Mouse (Mus musculus): ENCODE results near the gene Ccdc124.

DNA sequence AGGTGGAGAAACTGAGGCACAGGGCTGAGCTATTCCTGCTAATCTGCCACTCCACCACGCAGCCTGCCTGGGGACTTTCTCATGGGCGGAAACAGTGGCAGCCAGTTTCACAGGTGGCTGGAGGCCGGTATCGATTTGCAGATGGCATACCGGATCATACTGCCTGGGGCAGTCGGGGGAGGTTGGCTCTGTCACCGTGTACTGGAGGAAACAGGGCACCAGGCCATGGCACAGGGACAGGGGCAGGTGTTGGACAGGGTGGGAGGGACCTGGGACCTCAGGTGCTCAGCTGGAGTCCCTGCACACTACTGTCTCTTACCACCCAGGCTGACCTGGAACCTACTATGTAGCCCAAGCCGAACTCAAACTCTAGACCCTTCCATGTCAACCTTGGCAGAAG is 47.9 kb downstream of the Ccdc124 start:
- TF ChIP-seq CTCF (IDR thresholded peaks at IDR 0.05; ENCODE audit: control insufficient read depth, insufficient read depth, insufficient read length), result no peak
- TF ChIP-seq USF1 (IDR thresholded peaks at IDR 0.05; ENCODE audit: low read depth), result no peak
